Mouse (Mus musculus): ENCODE measurements around the gene Nfyc.

- TF ChIP-seq CTCF (IDR thresholded peaks at IDR 0.05; ENCODE audit: low read depth) (no peak), EP300 (optimal IDR thresholded peaks at IDR 0.05) (no peak)
Measured at GRCm38 (mm10) chr4:120822191-120822911, 9.0 kb downstream of the Nfyc start.

Data from stomach, postnatal 0 days (tissue).